Comparison of ENCODE assay signal across 7 mouse cellular contexts in genomic region chr13:44730939-44731551, GRCm38 (mm10). TPM values are rescaled to one million over a fixed set of nuclear protein-coding genes. Genes with fewer than 3 reads are reported as not detected.
DNase-seq lines count a peak whose midpoint lies in the region; ATAC-seq and TF ChIP-seq lines count a peak whose summit lies in the region.

No protein-coding gene starts in this region.

- peak; percentile 78 for ATAC-seq in embryonic facial prominence, embryonic 11.5 days (replicated peaks; ENCODE audit: insufficient number of reproducible peaks, low FRiP score, low TSS enrichment, low read depth)
- peak; percentile 77 for ATAC-seq in limb, embryonic 11.5 days (ENCODE audit: insufficient number of reproducible peaks, low FRiP score, low TSS enrichment, low read depth)
- ATAC-seq in midbrain, embryonic 13.5 days, result peak; percentile 86

- DNase-seq in adrenal gland, postnatal 25 days, result peak; percentile 88
- DNase-seq in embryonic facial prominence, embryonic 11.5 days (ENCODE audit: low spot score), result peak; percentile 91
- DNase-seq in heart, adult 11 months, result peak; percentile 99
- DNase-seq in kidney, adult 18-20 months, result peak; percentile 97
- DNase-seq in limb, embryonic 11.5 days (ENCODE audit: low spot score), result peak; percentile 86

- peak overlapping the region; percentile 73 for H3K4me3 ChIP-seq in embryonic facial prominence, embryonic 11.5 days (ENCODE audit: low read depth, low read length)
- H3K4me3 ChIP-seq in limb, embryonic 11.5 days (ENCODE audit: low read depth, low read length), result peak overlapping the region; percentile 80
- H3K4me3 ChIP-seq in midbrain, embryonic 13.5 days (replicated peaks), result peak overlapping the region; percentile 80
- peak overlapping the region; percentile 95 for H3K4me3 ChIP-seq in small intestine, adult 2 months (ENCODE audit: low read depth, low read length)

- H3K4me2 ChIP-seq in embryonic facial prominence, embryonic 11.5 days (ENCODE audit: low read depth, low read length), result peak overlapping the region; percentile 78
- peak overlapping the region; percentile 28 for H3K4me2 ChIP-seq in limb, embryonic 11.5 days (ENCODE audit: low read depth, severe bottlenecking)
- peak overlapping the region; percentile 85 for H3K4me2 ChIP-seq in midbrain, embryonic 13.5 days (replicated peaks)

- H3K4me1 ChIP-seq in embryonic facial prominence, embryonic 11.5 days (ENCODE audit: control insufficient read depth, insufficient read depth, low read length), result no peaks in the 10 kb centered on the region; the same call in 1 of the 2 replicates
- H3K4me1 ChIP-seq in limb, embryonic 11.5 days (ENCODE audit: control insufficient read depth, insufficient read depth, low read length), result peaks cover 12% of the 10 kb centered on the region; the same call in 1 of the 2 replicates
- H3K4me1 ChIP-seq in midbrain, embryonic 13.5 days (replicated peaks), result peaks cover 38% of the 10 kb centered on the region
- peaks cover 11% of the 10 kb centered on the region; the same call in 1 of the 2 replicates for H3K4me1 ChIP-seq in small intestine, adult 2 months (ENCODE audit: control insufficient read depth, insufficient read depth, insufficient read length, low read length)

- WGBS in embryonic facial prominence, embryonic 11.5 days, result under 1% methylated on average over 40 of the region's 41 CpGs
- WGBS in limb, embryonic 11.5 days, result under 1% methylated on average over 40 of the region's 41 CpGs
- WGBS in midbrain, embryonic 13.5 days, result under 1% methylated on average over 40 of the region's 41 CpGs
- WGBS in small intestine, adult 2 months, result under 1% methylated on average over 41 of the region's 41 CpGs

- no peaks in the 10 kb centered on the region for H3K9me3 ChIP-seq in embryonic facial prominence, embryonic 11.5 days (replicated peaks; ENCODE audit: control insufficient read depth, low read length)
- no peaks in the 10 kb centered on the region for H3K9me3 ChIP-seq in limb, embryonic 11.5 days (ENCODE audit: control insufficient read depth, low read length)
- no peaks in the 10 kb centered on the region for H3K9me3 ChIP-seq in midbrain, embryonic 13.5 days

- H3K36me3 ChIP-seq in embryonic facial prominence, embryonic 11.5 days (replicated peaks; ENCODE audit: control insufficient read depth, insufficient read depth, low read depth, low read length), result no peaks in the 10 kb centered on the region
- no peaks in the 10 kb centered on the region for H3K36me3 ChIP-seq in limb, embryonic 11.5 days (ENCODE audit: control insufficient read depth, insufficient read depth, low read length)
- no peaks in the 10 kb centered on the region for H3K36me3 ChIP-seq in midbrain, embryonic 13.5 days
- H3K36me3 ChIP-seq in small intestine, adult 2 months (ENCODE audit: control insufficient read depth, insufficient read depth, low read length), result no peaks in the 10 kb centered on the region

- TF ChIP-seq POLR2A in small intestine, adult 2 months (IDR thresholded peaks at IDR 0.05; ENCODE audit: low read depth, low read length), result peak; percentile 99

- peak overlapping the region; percentile 87 for H3K27ac ChIP-seq in embryonic facial prominence, embryonic 11.5 days (replicated peaks; ENCODE audit: low read depth, low read length)
- H3K27ac ChIP-seq in limb, embryonic 11.5 days (replicated peaks; ENCODE audit: low read depth, low read length), result peak overlapping the region; percentile 82
- H3K27ac ChIP-seq in midbrain, embryonic 13.5 days, result peak overlapping the region; percentile 97
- peak overlapping the region; percentile 99 for H3K27ac ChIP-seq in small intestine, adult 2 months (ENCODE audit: insufficient read depth, low read depth, low read length)

- TF ChIP-seq CTCF in small intestine, adult 2 months (IDR thresholded peaks at IDR 0.05; ENCODE audit: extremely low read depth, insufficient read length, insufficient replicate concordance, low read depth, low read length), result no peak

- no peaks in the 10 kb centered on the region for H3K27me3 ChIP-seq in embryonic facial prominence, embryonic 11.5 days (ENCODE audit: control insufficient read depth, insufficient read depth, low read length)
- no peaks in the 10 kb centered on the region for H3K27me3 ChIP-seq in limb, embryonic 11.5 days (ENCODE audit: control insufficient read depth, insufficient read depth, low read length)
- no peaks in the 10 kb centered on the region for H3K27me3 ChIP-seq in midbrain, embryonic 13.5 days
- no peaks in the 10 kb centered on the region for H3K27me3 ChIP-seq in small intestine, adult 2 months (ENCODE audit: control insufficient read depth, insufficient read depth, low read length)

- H3K9ac ChIP-seq in embryonic facial prominence, embryonic 11.5 days (replicated peaks; ENCODE audit: low read length), result peak overlapping the region; percentile 89
- H3K9ac ChIP-seq in limb, embryonic 11.5 days (ENCODE audit: low read length), result peak overlapping the region; percentile 89
- H3K9ac ChIP-seq in midbrain, embryonic 13.5 days (replicated peaks), result peak overlapping the region; percentile 82

RNA-seq across cellular contexts. Expression of gene Jarid2, which starts 1.8 kb away (rescaled TPM):
- total RNA-seq in adrenal gland, postnatal 25 days (2021), result 55.7 and 58.0 TPM in 2 replicates
- polyA plus RNA-seq in embryonic facial prominence, embryonic 11.5 days (2014; fragmentation: Nextera tagmentation; extraction: Ambion mirVana), result 32.9 and 35.8 TPM in 2 replicates
- 34.5 and 37.6 TPM in 2 replicates for polyA plus RNA-seq in limb, embryonic 11.5 days (2014; fragmentation: Nextera tagmentation; extraction: Ambion mirVana)
- polyA plus RNA-seq in midbrain, embryonic 13.5 days (2015; fragmentation: Nextera tagmentation; extraction: Ambion mirVana), result 53.7 and 54.5 TPM in 2 replicates
- polyA plus RNA-seq in small intestine, adult 2 months (2012; rRNA removed), result 4.3 and 9.5 TPM in 2 replicates

Comparison
In these comparisons a context has a peak if more than half of its experiments do, and no peak if none do; other contexts are left out.
1. Peak in every context shown above with its lines: DNase-seq, ATAC-seq, H3K4me3 ChIP-seq and H3K27ac ChIP-seq.
2. H3K4me2 ChIP-seq: peak in every context shown above with its lines; median percentile 85 in midbrain, embryonic 13.5 days; 78 in embryonic facial prominence, embryonic 11.5 days; 28 in limb, embryonic 11.5 days.